23 mouse cellular contexts compared by ENCODE assay signal in the genomic region with DNA sequence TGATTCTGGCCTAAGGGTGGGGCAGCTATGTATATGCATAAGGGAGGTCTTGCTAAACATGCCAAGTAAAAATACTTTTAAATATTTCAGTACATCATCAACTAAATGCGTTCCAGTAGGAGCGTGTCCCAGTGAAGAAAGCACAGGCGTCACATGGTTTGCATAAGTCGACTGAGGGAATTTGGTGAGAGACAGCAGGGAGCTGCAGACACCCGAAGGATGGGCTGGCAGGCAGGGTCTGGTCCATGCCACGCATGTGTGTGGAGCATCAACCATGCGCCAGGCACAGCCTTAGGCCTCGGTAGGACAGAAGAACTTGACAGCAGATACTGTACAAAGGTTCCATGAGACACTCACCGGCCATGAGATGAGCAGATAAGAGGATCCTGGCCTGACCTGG.
A peak's percentile ranks its signal among the peaks of the same experiment; 100 is the strongest.
DNase-seq lines count a peak whose midpoint lies in the region; ATAC-seq and TF ChIP-seq lines count a peak whose summit lies in the region.
"Had no signal": no experiment of that assay in that cellular context is flagged by ENCODE, and none has a peak within 500 bp of the region (broad histone marks: within the 10 kb centered on the region; RNA-seq: fewer than 3 reads in every experiment).

No protein-coding gene starts in this region.

- H3K4me3 ChIP-seq in forebrain, embryonic 15.5 days = no peak overlapping the region
- H3K4me3 ChIP-seq in forebrain, embryonic 11.5 days (ENCODE audit: low read depth, low read length) = no peak overlapping the region
- H3K4me3 ChIP-seq in heart, embryonic 12.5 days = no peak overlapping the region
- H3K4me3 ChIP-seq in left cerebral cortex, adult 2 months = no peak overlapping the region
- H3K4me3 ChIP-seq: hindbrain, embryonic 15.5 days; limb, embryonic 13.5 days; liver, embryonic 12.5 days; midbrain, embryonic 12.5 days; neural tube, embryonic 15.5 days had no signal

- no peaks in the 10 kb centered on the region for H3K36me3 ChIP-seq in forebrain, embryonic 15.5 days
- H3K36me3 ChIP-seq in forebrain, embryonic 11.5 days (ENCODE audit: control insufficient read depth, insufficient read depth, low read length) = no peaks in the 10 kb centered on the region
- H3K36me3 ChIP-seq in heart, embryonic 12.5 days = no peaks in the 10 kb centered on the region
- H3K36me3 ChIP-seq: hindbrain, embryonic 15.5 days; limb, embryonic 13.5 days; liver, embryonic 12.5 days; midbrain, embryonic 12.5 days; neural tube, embryonic 15.5 days had no signal

- no peak overlapping the region for H3K4me2 ChIP-seq in forebrain, embryonic 15.5 days (replicated peaks)
- no peak overlapping the region for H3K4me2 ChIP-seq in forebrain, embryonic 11.5 days (ENCODE audit: low read depth, low read length, severe bottlenecking)
- H3K4me2 ChIP-seq in heart, embryonic 12.5 days = peak overlapping the region; percentile 40
- H3K4me2 ChIP-seq: hindbrain, embryonic 15.5 days; limb, embryonic 13.5 days; liver, embryonic 12.5 days; midbrain, embryonic 12.5 days; neural tube, embryonic 15.5 days had no signal

- intact Hi-C loops in heart, postnatal 25 days (cut with DNase I) = no loop called here
- intact Hi-C loops in left cerebral cortex, adult 2 months (cut with DNase I) = no loop called here

- H3K9ac ChIP-seq in forebrain, embryonic 15.5 days (replicated peaks) = no peak overlapping the region
- H3K9ac ChIP-seq in forebrain, embryonic 11.5 days (ENCODE audit: low read length) = no peak overlapping the region
- H3K9ac ChIP-seq in heart, embryonic 12.5 days = peak overlapping the region; percentile 22; the same call in 1 of the 2 replicates
- H3K9ac ChIP-seq: hindbrain, embryonic 15.5 days; limb, embryonic 13.5 days; liver, embryonic 12.5 days; midbrain, embryonic 12.5 days; neural tube, embryonic 15.5 days had no signal

- no peaks in the 10 kb centered on the region for H3K9me3 ChIP-seq in forebrain, embryonic 15.5 days
- H3K9me3 ChIP-seq in forebrain, embryonic 11.5 days (ENCODE audit: control insufficient read depth, low read length) = no peaks in the 10 kb centered on the region
- no peaks in the 10 kb centered on the region for H3K9me3 ChIP-seq in heart, embryonic 12.5 days (replicated peaks)
- H3K9me3 ChIP-seq: hindbrain, embryonic 15.5 days; limb, embryonic 13.5 days; liver, embryonic 12.5 days; midbrain, embryonic 12.5 days; neural tube, embryonic 15.5 days had no signal

- no peak for DNase-seq in forebrain, embryonic 11.5 days (ENCODE audit: low spot score)
- DNase-seq in heart, postnatal 25 days (ENCODE audit: low spot score) = no peak
- DNase-seq in left cerebral cortex, adult 2 months (ENCODE audit: extremely low spot score in 1 of 2, low spot score in 2 of 2) = no peak
- DNase-seq in left cerebral cortex, adult 8-10 months (ENCODE audit: low spot score in 2 of 2) = no peak
- DNase-seq in right cerebral cortex, postnatal 4 days = peak; percentile 28
- no peak for DNase-seq in right cerebral cortex, postnatal 25 days
- DNase-seq: adrenal gland, postnatal 25 days; cerebellum, adult 9-10 months; gastrocnemius, postnatal 36 days; kidney, adult 2 months; layer of hippocampus, adult 9-11 months; lung, adult 18-20 months; lung, postnatal 10 days; thymus, postnatal 25 days had no signal

- peaks cover 6% of the 10 kb centered on the region; the same call in 1 of the 2 replicates for H3K4me1 ChIP-seq in forebrain, embryonic 15.5 days
- no peaks in the 10 kb centered on the region for H3K4me1 ChIP-seq in forebrain, embryonic 11.5 days (replicated peaks; ENCODE audit: control insufficient read depth, insufficient read depth, low read length)
- peaks cover 39% of the 10 kb centered on the region for H3K4me1 ChIP-seq in heart, embryonic 12.5 days (replicated peaks)
- H3K4me1 ChIP-seq: hindbrain, embryonic 15.5 days; limb, embryonic 13.5 days; liver, embryonic 12.5 days; neural tube, embryonic 15.5 days had no signal

- no peak for TF ChIP-seq CTCF in left cerebral cortex, adult 2 months (IDR thresholded peaks at IDR 0.05)

- no peaks in the 10 kb centered on the region for H3K27me3 ChIP-seq in forebrain, embryonic 15.5 days
- no peaks in the 10 kb centered on the region for H3K27me3 ChIP-seq in forebrain, embryonic 11.5 days (ENCODE audit: control insufficient read depth, insufficient read depth, low read length)
- H3K27me3 ChIP-seq in heart, embryonic 12.5 days (replicated peaks) = no peaks in the 10 kb centered on the region
- H3K27me3 ChIP-seq: hindbrain, embryonic 15.5 days; limb, embryonic 13.5 days; midbrain, embryonic 12.5 days; neural tube, embryonic 15.5 days had no signal

- 78% methylated on average over 9 of the region's 9 CpGs for WGBS in forebrain, embryonic 15.5 days
- 84% methylated on average over 9 of the region's 9 CpGs for WGBS in forebrain, embryonic 11.5 days
- 77% methylated on average over 9 of the region's 9 CpGs for WGBS in heart, embryonic 12.5 days

- no peak; the same call in 1 of the 2 replicates for ATAC-seq in forebrain, embryonic 15.5 days (replicated peaks)
- no peak for ATAC-seq in forebrain, embryonic 11.5 days (replicated peaks; ENCODE audit: low FRiP score)
- no peak for ATAC-seq in heart, embryonic 12.5 days (ENCODE audit: insufficient number of reproducible peaks, low FRiP score)
- ATAC-seq: CD4-positive, CD25-positive, alpha-beta regulatory T cell, adult 4 months; liver, embryonic 12.5 days had no signal

- H3K27ac ChIP-seq in forebrain, embryonic 15.5 days (replicated peaks) = 0 out of 2 replicates have a peak overlapping the region, but pooled peaks have one; percentile 37
- no peak overlapping the region for H3K27ac ChIP-seq in forebrain, embryonic 11.5 days (ENCODE audit: low read depth, low read length)
- no peak overlapping the region for H3K27ac ChIP-seq in heart, embryonic 12.5 days (ENCODE audit: poor library complexity, severe bottlenecking)
- peak overlapping the region; percentile 77 for H3K27ac ChIP-seq in left cerebral cortex, adult 2 months
- H3K27ac ChIP-seq: hindbrain, embryonic 15.5 days; kidney, postnatal 0 days; limb, embryonic 13.5 days; liver, embryonic 12.5 days; midbrain, embryonic 12.5 days; neural tube, embryonic 15.5 days had no signal

Comparison
In these comparisons a context has a peak if more than half of its experiments do, and no peak if none do; other contexts are left out.
1. H3K27ac ChIP-seq: peak in forebrain, embryonic 15.5 days (single experiment) and left cerebral cortex, adult 2 months (single experiment); none in forebrain, embryonic 11.5 days (single experiment) and heart, embryonic 12.5 days (single experiment).